Mouse (Mus musculus): Measurements from ENCODE around the gene Ackr3. TPM values are rescaled to one million over a fixed set of nuclear protein-coding genes. Genes with fewer than 3 reads are reported as not detected.

Ackr3 gene
- total and polyA plus RNA-seq, 3 experiments = 13.1 to 34.4 (median 23.1) TPM

GRCm38 (mm10) chr1:90177978-90178377 lies 25.8 kb upstream of the Ackr3 start:
- DNase-seq (ENCODE audit: extremely low read depth) = no peak
- no peak overlapping the region for H3K4me3 ChIP-seq (replicated peaks in 1 of 3; ENCODE audit: low read depth in 2 of 3, low read length in 2 of 3, poor library complexity in 1 of 3)
- no peaks in the 10 kb centered on the region for H3K36me3 ChIP-seq (replicated peaks in 1 of 2; ENCODE audit: control insufficient read depth in 1 of 2, insufficient read depth in 1 of 2, low read length in 1 of 2)
- no peak overlapping the region for H3K9ac ChIP-seq (ENCODE audit: insufficient read depth, low read depth)
- H3K4me2 ChIP-seq (ENCODE audit: insufficient read depth, low read depth, poor library complexity, severe bottlenecking) = no peak overlapping the region
- in situ Hi-C loops (cut with MboI; ENCODE audit: low pct_ligation_motif_present, low pct_unique_long_range_greater_than_20kb, low sequenced_read_pairs) (no loop called here), dilution Hi-C loops (cut with MboI; ENCODE audit: extremely low pct_ligation_motif_present, extremely low pct_unique_long_range_greater_than_20kb, low sequenced_read_pairs) (no loop called here)
- H3K9me3 ChIP-seq (replicated peaks; ENCODE audit: low read length) = no peaks in the 10 kb centered on the region
- H3K27ac ChIP-seq (ENCODE audit: insufficient read depth, low read depth) = no peak overlapping the region
- H3K4me1 ChIP-seq (ENCODE audit: control insufficient read depth in 1 of 2, insufficient read depth in 2 of 2) = peaks cover 22 to 51% of the 10 kb centered on the region in 2 experiments
- H3K79me2 ChIP-seq (replicated peaks; ENCODE audit: control insufficient read depth, extremely low read depth, insufficient read depth, poor library complexity, severe bottlenecking) = no peaks in the 10 kb centered on the region
- TF ChIP-seq PAX5 (IDR thresholded peaks at IDR 0.05; ENCODE audit: low read length) (no peak), MYC (IDR thresholded peaks at IDR 0.05; ENCODE audit: low read depth, low read length) (no peak), ETS1 (conservative IDR thresholded peaks at IDR 0.05; ENCODE audit: low read depth, low read length) (no peak), ZC3H11A (IDR thresholded peaks at IDR 0.05; ENCODE audit: low read depth, low read length) (no peak), GABPA (IDR thresholded peaks at IDR 0.05; ENCODE audit: insufficient replicate concordance, low read depth, low read length) (no peak), NRF1 (IDR thresholded peaks at IDR 0.05; ENCODE audit: low read depth, low read length) (no peak), POLR2AphosphoS2 (IDR thresholded peaks at IDR 0.05; ENCODE audit: low read depth, low read length) (no peak), BHLHE40 (IDR thresholded peaks at IDR 0.05; ENCODE audit: low read depth, low read length) (no peak), RCOR1 (conservative IDR thresholded peaks at IDR 0.05; ENCODE audit: low read depth, low read length) (no peak)
- no peaks in the 10 kb centered on the region for H3K27me3 ChIP-seq (replicated peaks)

GRCm38 (mm10) chr1:90180479-90180878 lies 23.3 kb upstream of the Ackr3 start:
- in situ Hi-C loops (cut with MboI; ENCODE audit: low pct_ligation_motif_present, low pct_unique_long_range_greater_than_20kb, low sequenced_read_pairs) (no loop called here), dilution Hi-C loops (cut with MboI; ENCODE audit: extremely low pct_ligation_motif_present, extremely low pct_unique_long_range_greater_than_20kb, low sequenced_read_pairs) (no loop called here)
- Histone ChIP-seq H3K4me3 (replicated peaks in 1 of 3; ENCODE audit: low read depth in 2 of 3, low read length in 2 of 3, poor library complexity in 1 of 3) (no peak overlapping the region), H3K4me1 (ENCODE audit: control insufficient read depth in 1 of 2, insufficient read depth in 2 of 2) (peaks cover 22 to 67% of the 10 kb centered on the region in 2 experiments), H3K4me2 (ENCODE audit: insufficient read depth, low read depth, poor library complexity, severe bottlenecking) (peak overlapping the region; percentile 85), H3K79me2 (replicated peaks; ENCODE audit: control insufficient read depth, extremely low read depth, insufficient read depth, poor library complexity, severe bottlenecking) (no peaks in the 10 kb centered on the region), H3K36me3 (replicated peaks in 1 of 2; ENCODE audit: control insufficient read depth in 1 of 2, insufficient read depth in 1 of 2, low read length in 1 of 2) (no peaks in the 10 kb centered on the region), H3K27ac (ENCODE audit: insufficient read depth, low read depth) (peak overlapping the region; percentile 57; the same call in 1 of the 2 replicates), H3K27me3 (replicated peaks) (no peaks in the 10 kb centered on the region), H3K9ac (ENCODE audit: insufficient read depth, low read depth) (no peak overlapping the region), H3K9me3 (replicated peaks; ENCODE audit: low read length) (no peaks in the 10 kb centered on the region)
- no peak; the same call in 1 of the 2 replicates for TF ChIP-seq MEF2A (IDR thresholded peaks at IDR 0.05; ENCODE audit: borderline replicate concordance, low read depth, low read length)
- TF ChIP-seq MAFK (IDR thresholded peaks at IDR 0.05; ENCODE audit: insufficient replicate concordance, low read length) = no peak
- peak; percentile 42; the same call in 1 of the 2 replicates for TF ChIP-seq BHLHE40 (IDR thresholded peaks at IDR 0.05; ENCODE audit: low read depth, low read length)
- 0 out of 2 replicates have a peak, but pooled peaks have one; percentile 3 for TF ChIP-seq EP300 (IDR thresholded peaks at IDR 0.05; ENCODE audit: low read length)
- TF ChIP-seq SIN3A (IDR thresholded peaks at IDR 0.05; ENCODE audit: low read length) = no peak
- TF ChIP-seq RCOR1 (conservative IDR thresholded peaks at IDR 0.05; ENCODE audit: low read depth, low read length) = no peak
- peak; percentile 61; the same call in 1 of the 2 replicates for TF ChIP-seq TBP (conservative IDR thresholded peaks at IDR 0.05; ENCODE audit: low read depth, low read length)
- TF ChIP-seq JUND (conservative IDR thresholded peaks at IDR 0.05; ENCODE audit: low read depth, low read length) = no peak
- no peak for TF ChIP-seq NELFE (IDR thresholded peaks at IDR 0.05; ENCODE audit: low read depth, low read length)
- TF ChIP-seq USF2 (conservative IDR thresholded peaks at IDR 0.05; ENCODE audit: low read depth, low read length) = no peak
- TF ChIP-seq ELF1 (IDR thresholded peaks at IDR 0.05; ENCODE audit: low read depth, low read length) = no peak
- peak; percentile 89 for DNase-seq (ENCODE audit: extremely low read depth)

Measured in CH12.LX (cell line).